Mouse (Mus musculus) lung, adult 2 months (tissue): ENCODE results near the gene Gatad1. TPM values are rescaled to one million over a fixed set of nuclear protein-coding genes. Genes with fewer than 3 reads are reported as not detected.
"Not testable (repeated sequence)": the region's sequence is repeated elsewhere in the genome, so short reads cannot be mapped to it uniquely, and the experiment has no call there.

Source experiments
- DNase-seq: peaks from one replicate; pipeline ENCODE4 v3.0.0; 2022
- H3K4me1 ChIP-seq: fragments of 200-500 bp; 2 replicates; pipeline ENCODE4 v1.6.1; 2011; ENCODE audit warnings: low read length; ENCODE audit not compliant: control insufficient read depth, insufficient read depth
- H3K4me3 ChIP-seq: fragments of 200-500 bp; replicated peaks from 2 replicates; pipeline ENCODE3; 2011; ENCODE audit warnings: low read depth, mild to moderate bottlenecking, control low read depth, low read length; ENCODE audit errors: extremely low read depth
- CTCF ChIP-seq: fragments of 200-500 bp; IDR thresholded peaks from 2 replicates; pipeline ENCODE4 v1.5.1; 2011; ENCODE audit warnings: mild to moderate bottlenecking, low read length, control low read depth; ENCODE audit not compliant: insufficient read depth
- POLR2A ChIP-seq: fragments of 200-500 bp; IDR thresholded peaks from 2 replicates; pipeline ENCODE4 v1.6.1; 2011; ENCODE audit warnings: low read depth, mild to moderate bottlenecking, control low read depth, low read length, borderline replicate concordance; ENCODE audit errors: extremely low read depth
- WGBS: fragments of 180-500 bp; shearing (Covaris S2); methylation state at CpG from one replicate; pipeline ENCODE4 v1.1.7; 2018; 5-methylcytosine and 5-hydroxymethylcytosine counted together
- polyA plus RNA-seq: library from polyadenylated mRNA; depleted of rRNA; stranded (reverse); fragments of >200 nt; gene quantifications from 2 replicates; pipeline ENCODE4 v1.2.3, GENCODE M21; 2012

Gene Gatad1
- polyA plus RNA-seq, 1 experiment, result 39.0 TPM

DNA sequence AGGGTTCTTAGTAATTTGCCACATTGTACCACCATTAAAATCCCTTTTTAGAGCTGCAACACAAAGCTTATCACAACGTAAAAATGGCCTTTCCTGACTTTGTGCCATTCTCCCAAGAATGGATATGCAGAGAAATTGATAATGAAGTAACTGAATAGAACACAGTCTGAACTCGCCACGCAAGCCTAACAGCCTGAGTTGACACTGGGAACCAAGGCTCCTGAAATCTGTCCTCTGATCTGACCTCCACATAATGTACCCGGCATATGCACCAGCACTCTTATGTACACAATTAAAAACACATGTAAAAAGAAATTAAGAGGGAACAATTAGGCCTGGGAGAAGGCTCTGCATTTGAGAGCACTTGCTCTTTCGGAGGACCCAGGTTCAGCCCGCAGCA is 11.7 kb downstream of the Gatad1 start:
- no peak for DNase-seq
- 83% methylated on average over 6 of the region's 6 CpGs for WGBS
- no peak for TF ChIP-seq POLR2A
- no peak for TF ChIP-seq CTCF
- H3K4me1 ChIP-seq, result peaks cover 2% of the 10 kb centered on the region; the same call in 1 of the 2 replicates
- no peak overlapping the region for H3K4me3 ChIP-seq

DNA sequence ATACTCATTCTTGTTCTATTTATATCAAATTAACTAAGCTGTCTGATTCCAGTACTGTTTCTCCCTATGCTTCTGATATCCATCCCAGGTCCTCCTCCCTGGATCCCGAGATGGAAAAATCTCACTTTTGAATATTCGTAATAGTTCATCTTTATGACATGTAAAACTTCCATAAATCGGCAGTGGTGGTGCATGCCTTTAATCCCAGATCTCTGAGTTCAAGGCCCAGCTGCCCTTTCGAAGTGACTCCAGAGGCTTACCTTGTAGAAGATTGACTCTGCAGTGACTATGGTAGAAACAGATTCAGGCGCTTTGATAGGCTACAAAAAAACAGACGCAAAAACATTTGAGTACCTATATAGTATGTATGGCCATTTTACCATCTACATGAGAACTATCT is 12.4 kb downstream of the Gatad1 start:
- H3K4me3 ChIP-seq, result no peak overlapping the region
- DNase-seq, result no peak
- peaks cover 2% of the 10 kb centered on the region; the same call in 1 of the 2 replicates for H3K4me1 ChIP-seq
- TF ChIP-seq CTCF, result no peak
- TF ChIP-seq POLR2A, result no peak
- 87% methylated on average over 6 of the region's 6 CpGs for WGBS

DNA sequence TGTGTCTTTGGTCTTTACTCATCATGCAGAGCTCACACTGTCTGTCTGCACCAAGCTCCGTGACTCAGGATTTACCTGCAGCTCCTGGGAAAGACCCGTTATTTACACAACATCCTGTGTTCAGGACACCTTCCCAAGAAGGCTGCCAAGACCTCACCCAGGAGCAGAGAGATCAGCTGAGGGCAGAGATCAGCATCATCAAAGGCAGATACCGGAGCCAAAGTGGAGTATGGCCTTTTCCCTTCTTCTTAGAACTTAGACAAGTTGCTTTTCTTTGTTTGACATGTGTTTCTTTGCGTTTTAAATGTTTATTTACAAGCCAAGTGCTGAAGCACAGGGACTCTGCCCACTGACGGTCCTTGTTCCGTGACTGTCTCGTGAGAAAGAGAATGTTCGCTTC is 21.7 kb downstream of the Gatad1 start:
- no peak for TF ChIP-seq CTCF
- TF ChIP-seq POLR2A, result no peak
- Histone ChIP-seq H3K4me3 (no peak overlapping the region), H3K4me1 (no peaks in the 10 kb centered on the region)
- DNase-seq, result no peak
- WGBS, result 74% methylated on average over 8 of the region's 8 CpGs

DNA sequence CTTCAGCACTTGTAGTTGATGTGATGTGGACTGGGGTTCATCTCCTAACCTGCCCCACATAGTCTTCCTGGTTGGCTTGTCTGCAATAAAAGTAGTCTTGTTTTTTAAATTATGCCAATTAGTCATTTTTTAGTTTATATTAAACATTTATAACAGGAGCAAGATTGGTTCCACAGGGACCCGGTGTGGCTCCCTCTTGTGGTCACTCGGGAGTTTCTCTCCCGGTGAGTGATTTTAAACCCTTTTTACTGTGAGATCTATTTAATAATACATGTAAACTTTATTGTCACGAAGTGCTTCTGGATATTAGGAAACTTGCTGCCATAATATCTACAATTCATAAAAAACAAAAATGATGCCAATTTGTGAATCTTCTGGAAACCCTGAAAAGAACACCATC is 23.0 kb downstream of the Gatad1 start:
- 72% methylated on average over 4 of the region's 4 CpGs for WGBS
- no peak for DNase-seq
- Histone ChIP-seq H3K4me1 (no peaks in the 10 kb centered on the region), H3K4me3 (no peak overlapping the region)
- TF ChIP-seq CTCF, result 0 out of 2 replicates have a peak, but pooled peaks have one; percentile 19
- no peak for TF ChIP-seq POLR2A

DNA sequence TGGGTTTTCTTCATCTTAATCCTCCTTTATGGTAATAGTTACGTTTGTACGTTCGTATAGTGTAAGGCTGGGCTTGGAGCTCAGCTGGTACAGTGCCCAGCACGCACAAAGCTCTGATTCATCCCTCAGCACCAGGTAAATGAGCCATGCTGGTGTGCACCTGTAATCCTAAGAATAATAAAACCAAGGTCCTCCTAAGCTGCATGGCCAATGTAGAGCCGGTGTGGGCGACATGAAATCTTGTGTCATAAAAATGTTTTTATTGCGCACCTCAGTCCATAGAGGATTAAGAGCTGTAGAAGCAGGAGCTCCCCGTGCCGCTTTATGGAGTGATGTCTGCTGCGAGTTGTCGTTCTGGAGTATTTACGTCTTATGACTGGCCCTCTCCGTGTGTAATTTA is 23.7 kb downstream of the Gatad1 start:
- H3K4me3 ChIP-seq, result no peak overlapping the region
- 92% methylated on average over 13 of the region's 13 CpGs for WGBS
- no peak for TF ChIP-seq CTCF
- TF ChIP-seq POLR2A, result no peak
- DNase-seq, result no peak
- no peaks in the 10 kb centered on the region for H3K4me1 ChIP-seq

DNA sequence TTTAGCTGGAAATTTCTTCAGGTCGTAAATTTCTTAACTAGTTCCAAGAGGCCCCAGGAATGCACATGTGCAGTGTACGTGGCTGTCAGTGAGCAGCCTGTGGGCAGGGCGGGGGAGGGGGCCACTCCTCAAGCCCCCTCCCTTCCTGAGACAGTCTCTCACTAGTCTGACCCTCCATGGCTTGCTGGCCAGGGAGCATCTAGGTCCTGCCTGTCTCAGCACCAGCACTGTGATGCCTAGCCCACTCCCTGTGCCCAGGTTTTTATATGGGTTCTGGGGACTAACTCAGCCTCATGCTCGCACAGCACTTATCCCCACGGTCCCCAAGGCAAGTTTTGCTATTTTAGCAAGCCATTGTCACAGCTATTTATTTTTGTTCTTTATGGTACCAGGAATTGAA is 24.7 kb downstream of the Gatad1 start:
- TF ChIP-seq CTCF (no peak), POLR2A (no peak)
- H3K4me3 ChIP-seq, result no peak overlapping the region
- WGBS, result 87% methylated on average over 5 of the region's 5 CpGs
- DNase-seq, result no peak
- H3K4me1 ChIP-seq, result no peaks in the 10 kb centered on the region

DNA sequence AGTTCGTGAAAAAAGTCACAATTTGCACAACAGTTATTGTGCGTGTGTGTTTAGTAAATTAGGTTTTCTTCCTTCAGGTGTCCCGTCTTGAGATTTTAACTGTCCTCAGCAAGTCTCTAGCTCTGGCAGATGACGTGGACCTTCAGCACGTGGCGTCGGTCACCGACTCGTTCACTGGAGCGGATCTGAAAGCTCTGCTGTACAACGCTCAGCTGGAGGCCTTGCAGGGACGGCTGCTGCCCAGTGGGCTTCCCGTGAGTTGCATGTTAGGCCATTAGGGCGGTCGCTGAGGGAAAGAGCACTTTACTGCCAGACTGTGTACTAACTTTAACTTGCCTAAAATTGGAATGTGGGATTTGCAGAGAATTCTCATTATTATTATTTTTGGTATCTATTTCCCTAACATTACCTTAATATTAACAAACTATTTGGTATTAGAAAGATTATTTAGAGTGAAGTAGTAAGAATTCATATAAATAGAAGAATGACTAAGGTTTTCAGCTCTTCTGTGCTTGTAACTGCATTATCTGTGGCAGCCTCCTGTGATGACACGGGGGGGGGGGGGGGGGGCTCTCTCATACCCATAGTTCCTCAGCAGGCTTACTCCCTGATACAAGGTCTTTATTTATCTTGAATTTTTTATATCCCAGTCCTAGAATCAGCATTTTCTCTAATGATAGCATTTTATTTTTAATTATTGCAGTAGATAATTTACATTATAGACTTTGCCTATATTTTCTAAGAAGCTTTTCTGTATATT is 25.3 kb downstream of the Gatad1 start:
- no peak for DNase-seq

DNA sequence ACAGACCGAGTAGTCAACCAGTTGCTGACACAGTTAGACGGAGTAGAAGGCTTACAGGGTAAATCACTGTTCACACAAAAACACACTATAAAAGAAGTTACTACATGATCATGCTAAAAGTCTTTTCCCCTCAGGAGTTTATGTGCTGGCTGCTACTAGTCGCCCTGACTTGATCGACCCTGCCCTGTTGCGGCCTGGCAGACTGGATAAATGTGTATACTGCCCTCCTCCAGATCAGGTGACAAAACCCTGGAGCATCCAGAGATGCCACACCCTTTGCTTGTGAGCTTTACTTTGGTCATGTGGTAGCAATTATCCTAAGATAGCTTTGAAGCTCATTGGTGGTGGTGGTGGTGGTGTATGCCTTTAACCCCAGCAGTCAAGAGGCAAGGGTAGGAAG is 26.9 kb downstream of the Gatad1 start:
- no peak overlapping the region for H3K4me3 ChIP-seq
- H3K4me1 ChIP-seq, result no peaks in the 10 kb centered on the region
- WGBS, result 95% methylated on average over 5 of the region's 5 CpGs
- DNase-seq, result no peak
- TF ChIP-seq CTCF (no peak), POLR2A (no peak)

More for the DNA sequence above, 25.3 kb downstream of the Gatad1 start:
- no peaks in the 10 kb centered on the region for H3K4me1 ChIP-seq
- TF ChIP-seq CTCF (no peak), POLR2A (no peak)
- WGBS, result 77% methylated on average over 16 of the region's 16 CpGs
- no peak overlapping the region for H3K4me3 ChIP-seq

DNA sequence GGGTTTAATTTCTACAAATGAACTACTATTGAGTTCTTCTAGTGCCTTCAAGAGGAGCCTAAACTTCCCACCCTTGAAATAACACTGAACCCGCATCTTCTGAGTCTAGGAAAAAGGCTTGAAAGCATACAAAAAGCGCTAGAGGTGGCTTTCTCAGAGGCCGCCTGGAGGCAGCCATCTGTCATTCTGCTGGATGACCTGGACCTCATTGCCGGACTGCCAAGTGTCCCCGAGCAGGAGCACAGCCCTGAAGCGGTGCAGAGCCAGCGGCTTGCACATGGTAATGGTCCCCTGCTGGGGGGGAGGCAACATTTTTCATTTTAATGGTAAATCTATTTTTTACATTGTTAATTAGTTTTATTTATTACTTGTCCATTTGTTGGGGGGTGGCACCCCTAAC is 36.5 kb downstream of the Gatad1 start:
- WGBS, result 89% methylated on average over 7 of the region's 7 CpGs
- Histone ChIP-seq H3K4me1 (no peaks in the 10 kb centered on the region), H3K4me3 (no peak overlapping the region)
- TF ChIP-seq CTCF (no peak), POLR2A (no peak)
- no peak for DNase-seq

DNA sequence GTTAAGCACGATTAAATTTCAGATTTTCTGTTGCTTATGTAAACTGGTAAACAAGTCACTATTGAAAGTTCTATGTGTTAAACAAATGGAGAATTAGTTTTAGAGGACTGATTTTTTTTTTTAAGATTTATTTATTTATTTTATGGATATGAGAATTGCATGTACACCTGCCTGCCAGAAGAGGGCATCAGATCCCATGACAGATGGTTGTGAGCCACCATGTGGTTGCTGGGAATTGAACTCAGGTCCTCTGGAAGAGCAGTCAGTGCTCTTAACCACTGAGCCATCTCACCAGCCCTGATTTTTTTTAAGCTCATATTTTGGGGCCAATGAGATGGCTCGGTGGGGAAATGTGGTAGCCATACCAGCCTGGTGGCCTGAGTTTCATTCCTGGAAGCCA is 45.1 kb downstream of the Gatad1 start:
- not testable (repeated sequence) for H3K4me1 ChIP-seq, H3K4me3 ChIP-seq, DNase-seq
- WGBS, result 93% methylated on average over 2 of the region's 2 CpGs
